23 mouse cellular contexts compared by ENCODE assay signal in the genomic region with DNA sequence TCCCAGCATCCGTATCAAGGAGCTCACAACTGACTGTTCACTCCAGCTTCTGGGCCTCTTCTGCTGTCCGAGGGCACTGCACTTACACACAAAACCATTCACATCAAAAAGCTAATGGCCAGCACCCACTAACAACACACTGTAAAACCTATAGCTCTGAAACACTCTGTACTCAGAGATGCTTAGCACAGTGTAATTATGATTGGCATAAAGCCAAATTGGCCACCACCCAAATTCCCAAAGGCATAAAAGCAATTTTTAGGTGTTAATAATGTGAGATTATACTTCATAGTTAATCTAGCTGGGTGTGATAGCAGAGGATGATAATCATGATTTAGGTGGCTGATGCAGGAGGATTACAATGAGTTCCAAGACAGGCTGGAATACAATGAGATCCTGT. TPM values are rescaled to one million over a fixed set of nuclear protein-coding genes. Genes with fewer than 3 reads are reported as not detected.
DNase-seq lines count a peak whose midpoint lies in the region; ATAC-seq lines count a peak whose summit lies in the region.
"Had no signal": no experiment of that assay in that cellular context is flagged by ENCODE, and none has a peak within 500 bp of the region (broad histone marks: within the 10 kb centered on the region; RNA-seq: fewer than 3 reads in every experiment).

No protein-coding gene starts in this region.

- no peak overlapping the region for H3K27ac ChIP-seq in heart, embryonic 16.5 days (ENCODE audit: low read length)
- no peak overlapping the region for H3K27ac ChIP-seq in midbrain, embryonic 14.5 days (replicated peaks; ENCODE audit: low read depth, low read length)
- no peak overlapping the region for H3K27ac ChIP-seq in midbrain, embryonic 15.5 days
- H3K27ac ChIP-seq in forebrain, embryonic 14.5 days (ENCODE audit: low read depth, low read length) = no peak overlapping the region; the same call in 1 of the 2 replicates
- H3K27ac ChIP-seq: hindbrain, embryonic 13.5 days; kidney, postnatal 0 days; limb, embryonic 12.5 days; midbrain, embryonic 12.5 days; neural tube, embryonic 12.5 days had no signal

- DNase-seq in heart, adult 9 months (ENCODE audit: low spot score in 2 of 2) = no peak
- DNase-seq in midbrain, embryonic 14.5 days = peak; percentile 23
- peak; percentile 13 for DNase-seq in MN1 (ENCODE audit: low spot score)
- DNase-seq in forebrain, embryonic 14.5 days (ENCODE audit: low spot score) = peak; percentile 80
- DNase-seq in ovary, adult 18-20 months (ENCODE audit: low spot score) = no peak
- DNase-seq: adrenal gland, postnatal 25 days; cerebellum, adult 9-10 months; heart, postnatal 36 days; kidney, adult 2 months; lung, adult 18-20 months; lung, postnatal 14 days; spleen, adult 18-20 months; thymus, postnatal 25 days had no signal

- H3K9ac ChIP-seq in heart, embryonic 16.5 days (ENCODE audit: low read length) = no peak overlapping the region
- H3K9ac ChIP-seq in midbrain, embryonic 14.5 days (replicated peaks; ENCODE audit: low read length) = no peak overlapping the region
- H3K9ac ChIP-seq in midbrain, embryonic 15.5 days = no peak overlapping the region
- H3K9ac ChIP-seq in forebrain, embryonic 14.5 days (ENCODE audit: low read length) = no peak overlapping the region
- H3K9ac ChIP-seq: heart, embryonic 12.5 days; hindbrain, embryonic 13.5 days; limb, embryonic 12.5 days; midbrain, embryonic 12.5 days; neural tube, embryonic 12.5 days had no signal

- 76% methylated on average over 2 of the region's 2 CpGs for WGBS in heart, embryonic 16.5 days
- WGBS in midbrain, embryonic 14.5 days = 83% methylated on average over 2 of the region's 2 CpGs
- WGBS in midbrain, embryonic 15.5 days = 72% methylated on average over 2 of the region's 2 CpGs
- WGBS in forebrain, embryonic 14.5 days = 39% methylated on average over 2 of the region's 2 CpGs

- peaks cover 37% of the 10 kb centered on the region for H3K4me1 ChIP-seq in heart, embryonic 16.5 days (ENCODE audit: control insufficient read depth, insufficient read depth, low read length)
- H3K4me1 ChIP-seq in midbrain, embryonic 14.5 days (ENCODE audit: control insufficient read depth, insufficient read depth, low read length) = peaks cover 34% of the 10 kb centered on the region
- peaks cover 41% of the 10 kb centered on the region for H3K4me1 ChIP-seq in midbrain, embryonic 15.5 days
- peaks cover 23% of the 10 kb centered on the region for H3K4me1 ChIP-seq in forebrain, embryonic 14.5 days (ENCODE audit: control insufficient read depth, insufficient read depth, low read length)

- no peak overlapping the region for H3K4me2 ChIP-seq in heart, embryonic 16.5 days (ENCODE audit: low read depth, low read length)
- H3K4me2 ChIP-seq in midbrain, embryonic 14.5 days (ENCODE audit: low read length) = no peak overlapping the region
- no peak overlapping the region for H3K4me2 ChIP-seq in midbrain, embryonic 15.5 days
- H3K4me2 ChIP-seq in forebrain, embryonic 14.5 days (ENCODE audit: low read length) = no peak overlapping the region
- H3K4me2 ChIP-seq: heart, embryonic 12.5 days; hindbrain, embryonic 13.5 days; limb, embryonic 12.5 days; liver, embryonic 11.5 days; midbrain, embryonic 12.5 days; neural tube, embryonic 12.5 days had no signal

- no peak overlapping the region for H3K4me3 ChIP-seq in heart, embryonic 16.5 days (ENCODE audit: low read length)
- H3K4me3 ChIP-seq in midbrain, embryonic 14.5 days (replicated peaks; ENCODE audit: low read depth, low read length) = no peak overlapping the region
- H3K4me3 ChIP-seq in midbrain, embryonic 15.5 days = no peak overlapping the region
- no peak overlapping the region for H3K4me3 ChIP-seq in forebrain, embryonic 14.5 days (ENCODE audit: low read depth, low read length)
- H3K4me3 ChIP-seq: heart, embryonic 12.5 days; hindbrain, embryonic 13.5 days; limb, embryonic 12.5 days; midbrain, embryonic 12.5 days; neural tube, embryonic 12.5 days had no signal

- H3K36me3 ChIP-seq in heart, embryonic 16.5 days (ENCODE audit: control insufficient read depth, insufficient read depth) = no peaks in the 10 kb centered on the region; the same call in 1 of the 2 replicates
- H3K36me3 ChIP-seq in midbrain, embryonic 14.5 days (ENCODE audit: control insufficient read depth, insufficient read depth, low read length) = no peaks in the 10 kb centered on the region
- no peaks in the 10 kb centered on the region for H3K36me3 ChIP-seq in midbrain, embryonic 15.5 days (replicated peaks)
- no peaks in the 10 kb centered on the region for H3K36me3 ChIP-seq in forebrain, embryonic 14.5 days (ENCODE audit: control insufficient read depth, insufficient read depth, low read length)
- H3K36me3 ChIP-seq: neural tube, embryonic 12.5 days had no signal

- no peaks in the 10 kb centered on the region for H3K27me3 ChIP-seq in heart, embryonic 16.5 days (ENCODE audit: control insufficient read depth, insufficient read depth, low read length)
- H3K27me3 ChIP-seq in midbrain, embryonic 14.5 days (ENCODE audit: control insufficient read depth, insufficient read depth, low read length) = no peaks in the 10 kb centered on the region
- H3K27me3 ChIP-seq in midbrain, embryonic 15.5 days (replicated peaks) = no peaks in the 10 kb centered on the region
- H3K27me3 ChIP-seq in forebrain, embryonic 14.5 days (replicated peaks; ENCODE audit: control insufficient read depth, insufficient read depth, low read length) = no peaks in the 10 kb centered on the region
- H3K27me3 ChIP-seq: heart, embryonic 12.5 days; hindbrain, embryonic 13.5 days; limb, embryonic 12.5 days; midbrain, embryonic 12.5 days; neural tube, embryonic 12.5 days had no signal

- ATAC-seq in heart, embryonic 16.5 days (replicated peaks; ENCODE audit: extremely low read depth, insufficient read depth, low FRiP score) = 0 out of 2 replicates have a peak, but pooled peaks have one; percentile 38
- ATAC-seq in midbrain, embryonic 14.5 days (ENCODE audit: low FRiP score, low TSS enrichment) = no peak
- no peak for ATAC-seq in midbrain, embryonic 15.5 days (replicated peaks)
- peak; percentile 30; the same call in 1 of the 2 replicates for ATAC-seq in forebrain, embryonic 14.5 days
- ATAC-seq in monocyte, adult 5-6 weeks (replicated peaks; ENCODE audit: insufficient number of reproducible peaks, low FRiP score, low TSS enrichment, poor library complexity, severe bottlenecking) = no peak

- no peaks in the 10 kb centered on the region for H3K9me3 ChIP-seq in heart, embryonic 16.5 days (replicated peaks; ENCODE audit: control insufficient read depth, low read length)
- no peaks in the 10 kb centered on the region for H3K9me3 ChIP-seq in midbrain, embryonic 14.5 days (ENCODE audit: control insufficient read depth, low read length)
- H3K9me3 ChIP-seq in midbrain, embryonic 15.5 days = no peaks in the 10 kb centered on the region
- H3K9me3 ChIP-seq in forebrain, embryonic 14.5 days (replicated peaks; ENCODE audit: control insufficient read depth, low read length) = no peaks in the 10 kb centered on the region
- H3K9me3 ChIP-seq: heart, embryonic 12.5 days; hindbrain, embryonic 13.5 days; limb, embryonic 12.5 days; midbrain, embryonic 12.5 days; neural tube, embryonic 12.5 days had no signal

RNA-seq across cellular contexts. Expression of a gene that starts 58.3 kb away (rescaled TPM):
- polyA plus RNA-seq in heart, embryonic 16.5 days (2015; fragmentation: Nextera tagmentation; extraction: Ambion mirVana) = 100 and 110 TPM in 2 replicates
- polyA plus RNA-seq in midbrain, embryonic 14.5 days (2014; fragmentation: Nextera tagmentation; extraction: Ambion mirVana) = 131 and 149 TPM in 2 replicates
- polyA plus RNA-seq in midbrain, embryonic 15.5 days (2015; fragmentation: Nextera tagmentation; extraction: Ambion mirVana) = 141 and 146 TPM in 2 replicates
- polyA plus RNA-seq in forebrain, embryonic 14.5 days (2014; fragmentation: Nextera tagmentation; extraction: Ambion mirVana) = 114 and 122 TPM in 2 replicates
- 28.6 to 38.3 TPM (median 35.3 TPM) in 3 replicates for total RNA-seq in monocyte, adult 5-6 weeks (2017)

Comparison
In these comparisons a context has a peak if more than half of its experiments do, and no peak if none do; other contexts are left out.
1. ATAC-seq: peak in heart, embryonic 16.5 days (single experiment) and forebrain, embryonic 14.5 days (single experiment); none in midbrain, embryonic 14.5 days (single experiment), midbrain, embryonic 15.5 days (single experiment) and monocyte, adult 5-6 weeks (single experiment).
2. DNase-seq: peak in midbrain, embryonic 14.5 days (single experiment), MN1 (single experiment) and forebrain, embryonic 14.5 days (single experiment); none in heart, adult 9 months (0 of 2) and ovary, adult 18-20 months (single experiment).